Mouse (Mus musculus) right cerebral cortex, adult 2 months (tissue): ENCODE measurements at regions not wholly inside any gene's neighbourhood (a gene's known extent, or its start where the extent isn't known, plus 50 kb on each side); places are given as distances from the start of the nearest gene placed in this dataset.

ENCODE experiments used
- DNase-seq, 2 experiments: peaks; one replicate each; pipeline ENCODE4 v3.0.0; 2021 to 2022; ENCODE audit warnings: low spot score in 2 of 2

DNA sequence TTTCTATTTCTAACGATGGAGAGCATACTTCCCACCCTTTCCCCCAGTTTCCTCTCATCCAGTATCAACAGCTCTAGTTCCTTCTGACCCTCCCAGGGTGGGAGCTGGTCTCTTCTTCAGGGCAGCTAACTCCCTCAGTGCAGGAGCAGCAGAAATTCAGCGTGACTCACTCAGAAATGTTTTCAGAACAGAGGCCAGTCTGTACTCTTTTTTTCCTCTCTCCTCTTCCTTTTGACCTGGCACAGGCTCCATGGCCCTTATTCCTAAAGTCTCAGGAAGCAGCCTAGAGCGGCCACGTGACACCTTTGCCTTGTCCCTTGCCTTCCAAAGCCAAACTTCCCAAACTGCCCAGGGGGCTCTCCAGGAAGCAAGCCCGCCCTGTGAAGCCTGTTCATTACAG, 55.4 kb downstream of the Pja1 start:
- no peak for DNase-seq

DNA sequence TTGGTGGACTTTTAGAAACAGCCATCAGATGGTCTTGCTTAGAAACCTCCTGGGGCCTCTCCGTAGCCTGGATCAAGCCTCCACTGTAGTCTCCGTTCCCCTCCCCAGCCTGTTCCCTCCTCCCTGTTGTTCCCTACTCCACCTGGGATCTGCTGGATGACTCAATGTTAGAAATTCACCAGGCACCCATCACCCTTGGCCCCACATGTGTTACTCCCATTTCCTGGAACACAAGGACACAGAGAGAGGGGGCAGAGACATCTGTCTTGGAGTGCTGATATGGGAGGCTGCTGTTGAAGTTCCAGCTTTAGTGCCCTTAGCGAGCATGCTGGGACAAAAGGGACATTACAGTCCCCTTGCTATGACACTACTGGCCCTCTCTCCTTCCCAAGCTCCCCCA, 60.1 kb downstream of the Pja1 start:
- DNase-seq, result no peak

DNA sequence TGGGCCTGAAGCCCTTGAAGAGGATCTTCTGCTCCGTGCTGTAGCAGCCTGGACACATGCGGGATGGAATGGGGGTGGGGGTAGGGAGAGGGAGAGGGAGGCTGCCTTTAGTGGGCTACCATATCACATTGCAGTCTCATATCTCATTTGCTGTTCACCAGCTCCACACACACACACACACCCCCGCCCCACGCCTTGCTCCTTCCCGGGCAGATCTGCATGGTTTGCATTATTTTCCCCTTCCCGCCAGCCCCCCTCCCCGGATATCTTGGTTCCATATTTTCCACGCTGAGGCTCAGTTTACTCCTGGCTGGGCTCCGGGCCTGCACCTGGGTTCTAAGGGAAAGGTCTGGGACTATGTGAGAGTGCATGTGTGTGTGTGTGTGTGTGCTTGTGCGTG, 61.2 kb downstream of the Pja1 start:
- no peak for DNase-seq

DNA sequence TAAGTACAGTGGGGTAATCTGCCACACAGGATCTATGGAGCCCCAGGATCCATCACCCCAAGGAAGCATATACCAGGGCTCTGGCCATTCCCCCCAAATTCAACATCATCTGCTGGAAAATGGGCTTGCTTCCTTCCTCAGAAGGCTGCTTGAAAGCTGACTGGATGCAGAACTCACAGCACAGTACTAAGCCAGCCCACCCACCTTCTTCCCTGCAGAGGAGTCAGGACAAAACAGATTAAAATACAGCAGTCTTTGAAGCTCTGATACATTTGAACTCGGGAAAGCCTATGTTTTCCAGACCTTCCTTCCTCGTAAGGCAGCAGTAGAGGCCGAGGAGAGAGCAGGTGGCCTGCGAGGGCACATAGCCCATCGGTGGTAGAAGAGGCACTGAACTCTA, 61.7 kb downstream of the Pja1 start:
- no peak for DNase-seq

DNA sequence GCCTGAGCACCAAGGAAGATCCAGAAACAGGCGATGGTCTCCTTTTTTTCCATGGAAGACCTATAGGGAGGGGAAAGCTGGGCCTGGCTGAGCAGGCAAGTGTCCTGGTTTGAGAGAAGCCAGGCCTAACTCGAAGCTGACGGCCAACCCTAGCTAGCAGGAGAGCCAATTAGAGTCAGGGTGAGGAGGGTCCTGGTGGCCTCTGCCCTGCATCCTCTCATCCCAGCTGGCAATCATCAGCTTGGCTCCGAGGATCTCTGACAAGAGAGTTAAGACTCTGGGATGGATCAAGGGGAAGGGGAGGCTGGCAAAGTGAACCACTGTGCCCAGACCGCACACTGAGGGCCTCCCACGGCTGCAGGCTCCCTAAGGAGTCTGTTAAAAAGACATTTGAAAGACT, 62.3 kb downstream of the Pja1 start:
- no peak for DNase-seq

DNA sequence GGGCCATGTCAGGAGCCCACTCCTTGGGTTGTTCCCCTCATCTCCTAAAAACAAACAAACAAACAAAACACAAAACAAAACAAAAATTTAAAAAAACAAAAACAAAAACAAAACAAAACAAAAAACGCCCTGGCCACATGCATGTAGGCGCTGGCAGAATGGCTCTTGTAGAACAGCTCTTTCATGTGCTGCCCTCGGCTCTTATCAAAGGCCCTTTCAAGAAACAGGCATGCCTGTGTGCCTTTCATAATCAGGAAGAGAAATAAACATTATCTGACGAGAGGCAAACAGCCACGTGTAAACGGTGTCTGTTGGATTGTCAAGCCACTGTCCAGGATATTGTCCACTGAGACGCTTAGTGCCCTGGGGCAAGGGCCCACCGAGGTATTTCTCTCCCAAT, 65.2 kb downstream of the Pja1 start:
- DNase-seq, result no peak

- DNase-seq, result no peak
These were observed 67.4 kb downstream of the Pja1 start for GRCm38 (mm10) chrX:99403521-99404149.

- peak in 1 of 2 experiments; percentile 24 for DNase-seq
These were observed 68.1 kb downstream of the Pja1 start for GRCm38 (mm10) chrX:99402841-99403520.

GRCm38 (mm10) chrX:99397344-99397743, 73.7 kb downstream of the Pja1 start:
- DNase-seq, result no peak

GRCm38 (mm10) chrX:99396180-99396579, 74.9 kb downstream of the Pja1 start:
- no peak for DNase-seq

DNA sequence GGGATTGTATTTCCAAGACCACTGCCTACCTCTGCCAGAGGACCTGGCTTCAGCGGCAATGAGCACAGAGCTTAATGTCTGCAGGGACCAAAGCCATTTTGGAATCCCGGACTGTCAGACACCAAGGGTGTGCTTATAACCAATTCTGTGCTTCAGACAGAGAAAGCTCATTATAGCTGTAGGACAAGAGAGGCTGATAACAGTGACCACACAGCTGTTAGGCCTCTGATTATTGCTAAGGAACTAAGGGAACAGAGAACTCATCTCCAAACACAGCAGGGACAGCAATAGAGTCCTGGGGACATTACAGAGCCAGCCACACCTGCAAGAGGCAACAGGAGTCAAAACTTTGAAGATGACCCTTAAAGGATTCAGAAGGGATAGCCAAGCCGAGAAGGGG, 76.0 kb downstream of the Pja1 start:
- DNase-seq, result no peak

DNA sequence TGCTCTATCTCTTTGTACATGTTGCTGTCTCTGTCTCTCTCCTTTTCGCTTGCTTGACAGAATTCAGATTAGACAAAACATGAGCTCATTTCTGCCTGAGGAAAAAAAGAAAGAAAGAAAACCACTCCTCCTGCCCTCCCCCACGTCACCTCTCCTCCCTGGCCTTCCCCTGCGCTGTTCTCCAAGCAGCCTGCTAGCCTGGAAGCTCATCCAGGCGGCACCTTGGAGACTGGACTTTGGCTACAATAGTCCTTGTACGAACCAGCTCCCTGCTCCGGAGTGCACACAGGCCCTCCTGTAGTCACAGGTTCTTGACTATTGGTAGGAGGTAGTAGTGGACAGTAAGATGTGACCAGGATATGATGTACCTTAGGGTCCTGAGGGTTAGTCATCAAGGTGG, 79.4 kb downstream of the Pja1 start:
- DNase-seq, result no peak

DNA sequence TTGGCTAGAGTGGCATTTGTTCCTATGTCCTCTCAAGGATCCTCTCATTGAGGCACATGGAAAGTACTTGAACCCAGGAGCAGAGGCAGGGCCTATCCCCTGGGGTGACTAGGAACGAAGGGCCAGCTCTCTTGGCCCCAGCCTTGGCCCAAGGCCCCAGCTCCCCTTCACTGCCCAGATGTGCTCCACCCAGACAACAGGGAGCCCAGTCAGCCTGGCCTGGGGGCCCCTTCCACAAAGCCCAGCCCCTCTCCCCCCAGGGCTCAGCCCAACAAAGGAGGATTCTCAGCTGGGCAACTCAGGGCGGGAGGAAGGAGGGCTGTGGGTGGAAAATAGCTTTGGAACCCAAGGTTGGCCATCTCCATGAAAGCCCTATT, 80.6 kb downstream of the Pja1 start:
- no peak for DNase-seq

DNA sequence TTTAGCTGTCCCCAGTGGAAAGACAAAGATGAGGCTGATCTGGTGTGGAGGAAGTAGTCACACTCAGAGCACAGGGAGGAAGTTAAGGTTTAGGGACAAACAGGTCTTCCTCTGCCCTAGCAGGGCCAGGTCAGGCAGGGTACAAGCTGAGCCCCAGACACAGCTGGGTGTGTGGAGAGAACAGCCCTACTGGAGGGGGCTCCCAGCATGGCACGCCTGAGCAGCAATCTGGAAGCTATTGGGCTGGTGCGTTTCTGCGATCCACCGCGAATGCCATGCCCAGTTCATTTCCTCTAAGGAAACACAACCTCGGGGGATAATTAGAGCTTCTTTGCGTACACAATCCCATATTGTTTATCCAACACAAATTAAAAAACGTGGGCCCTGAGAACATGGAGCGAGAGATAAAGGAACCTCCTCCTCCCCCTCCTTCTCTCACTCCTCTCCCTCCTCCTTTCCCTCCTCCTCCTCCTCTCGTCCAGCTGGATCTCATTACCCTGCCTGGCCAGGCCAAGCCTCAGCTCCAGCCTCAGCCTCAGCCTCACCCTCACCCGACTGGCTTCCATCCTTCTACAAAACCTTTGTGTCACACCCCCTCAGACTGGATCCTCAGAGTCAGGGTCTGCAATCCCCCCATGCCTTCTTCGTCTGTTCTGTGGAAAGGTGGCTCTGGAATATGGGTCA, 81.2 kb downstream of the Pja1 start:
- no peak for DNase-seq

DNA sequence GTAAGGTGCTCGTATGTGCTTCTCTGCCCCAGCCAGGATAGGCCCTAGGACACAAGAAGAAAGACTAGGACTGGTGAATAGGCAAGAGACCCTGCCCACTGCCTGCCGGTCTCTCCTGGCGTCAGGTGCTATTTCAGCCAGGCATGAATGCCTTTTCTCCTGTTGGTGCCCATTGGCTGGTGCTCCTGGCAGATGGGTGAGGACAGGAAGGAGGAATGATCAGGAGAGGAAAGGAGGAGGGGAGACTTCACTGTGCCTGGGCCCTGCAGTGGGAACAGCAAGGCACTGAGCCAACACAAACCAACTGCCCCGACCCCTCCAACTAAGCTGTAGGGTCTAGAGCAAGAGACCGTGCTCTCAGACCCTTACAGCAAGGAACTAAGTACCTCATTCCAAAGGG, 100.4 kb downstream of the Pja1 start:
- DNase-seq, result no peak

GRCm38 (mm10) chrX:99369258-99369900, 101.7 kb downstream of the Pja1 start:
- DNase-seq, result peak in 1 of 2 experiments; percentile 10

DNA sequence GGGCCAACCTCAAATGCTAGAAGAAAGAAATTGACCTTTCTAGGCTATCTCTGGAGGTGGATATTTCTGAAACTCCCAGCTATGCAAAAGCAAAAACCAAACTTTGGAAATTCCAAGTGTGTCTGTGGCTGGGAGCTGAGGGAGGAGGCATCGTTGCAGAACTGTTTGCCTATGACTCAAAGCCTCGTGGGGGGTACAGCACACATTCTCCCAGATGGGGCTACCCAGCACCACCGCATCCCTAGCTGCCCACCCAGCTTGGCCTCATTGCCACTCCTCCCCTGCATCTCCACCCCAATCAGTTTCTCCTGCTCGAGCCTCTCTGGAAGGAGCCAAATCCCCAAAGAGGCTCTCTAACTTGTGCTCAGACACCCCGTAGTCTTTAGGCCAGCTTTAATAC, 107.0 kb downstream of the Pja1 start:
- peak; percentile 10 to 14 for DNase-seq

GRCm38 (mm10) chrX:99360095-99360890, 110.8 kb downstream of the Pja1 start:
- peak in 1 of 2 experiments; percentile 30 for DNase-seq

DNA sequence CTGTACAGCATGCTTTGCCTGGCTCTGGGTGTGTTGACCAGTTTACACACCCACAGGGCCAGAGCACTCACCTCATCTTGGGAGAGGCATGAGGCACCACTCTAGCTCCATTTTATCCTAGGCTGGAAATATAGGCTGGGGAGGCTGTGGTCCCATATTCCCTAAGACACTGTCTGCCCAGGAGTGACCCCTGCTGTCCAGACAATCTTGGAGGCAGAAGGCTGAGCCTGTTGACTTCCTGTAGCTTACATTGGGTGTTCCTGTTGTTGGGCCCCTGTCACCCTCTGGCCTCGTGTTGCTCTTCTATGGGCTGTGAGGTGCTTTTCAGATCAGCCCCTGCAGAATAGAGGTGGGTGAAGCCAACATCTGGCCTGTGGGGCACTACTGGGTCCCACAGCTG, 112.3 kb downstream of the Pja1 start:
- no peak for DNase-seq

DNA sequence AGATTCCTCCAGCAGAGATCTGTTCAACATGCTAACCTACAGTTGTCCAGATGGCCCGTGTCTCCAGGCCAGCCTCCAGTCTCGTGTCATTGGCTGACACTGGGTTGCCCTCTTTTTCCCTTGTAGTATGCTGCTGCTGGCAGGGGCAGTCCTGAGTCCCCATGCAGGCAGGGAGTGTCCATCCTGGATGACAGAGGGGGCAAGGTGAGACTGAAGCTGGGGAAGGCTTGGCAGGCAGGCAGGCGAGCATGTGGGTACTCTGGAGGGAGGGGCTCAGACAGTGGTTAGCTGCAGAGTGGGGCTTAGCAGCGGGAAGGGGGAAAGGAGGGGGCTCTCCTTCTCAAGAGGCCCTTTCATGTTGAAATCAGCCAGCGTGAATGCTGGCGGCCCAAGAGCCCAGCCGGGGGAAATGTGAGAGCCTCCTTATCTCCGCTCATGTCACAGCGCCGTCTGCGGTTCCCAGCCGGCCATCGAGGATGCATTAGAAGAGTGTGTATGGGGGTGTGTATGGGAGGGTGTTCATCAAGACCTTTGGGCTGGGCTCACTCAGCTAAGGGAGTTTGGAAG, 112.9 kb downstream of the Pja1 start:
- DNase-seq, result no peak

DNA sequence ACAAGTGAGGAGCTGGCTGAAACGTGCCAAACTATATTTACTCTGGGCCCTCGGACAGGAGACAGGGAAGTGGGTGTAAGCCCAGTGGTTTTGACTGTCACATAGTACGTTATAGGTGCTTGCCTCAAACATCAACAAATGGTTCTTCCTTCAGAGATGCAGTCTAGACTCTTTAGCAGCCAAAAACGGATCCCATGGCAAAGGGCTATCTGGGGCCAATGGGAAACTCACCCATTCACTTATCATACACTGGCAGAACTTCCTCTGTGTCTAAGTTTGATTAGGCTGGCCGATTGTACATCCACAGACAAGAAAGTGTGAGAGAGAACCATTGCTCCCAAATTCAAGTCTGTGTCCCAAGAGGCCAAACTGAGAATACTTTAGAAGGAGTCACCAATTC, 115.9 kb downstream of the Pja1 start:
- DNase-seq, result no peak

DNA sequence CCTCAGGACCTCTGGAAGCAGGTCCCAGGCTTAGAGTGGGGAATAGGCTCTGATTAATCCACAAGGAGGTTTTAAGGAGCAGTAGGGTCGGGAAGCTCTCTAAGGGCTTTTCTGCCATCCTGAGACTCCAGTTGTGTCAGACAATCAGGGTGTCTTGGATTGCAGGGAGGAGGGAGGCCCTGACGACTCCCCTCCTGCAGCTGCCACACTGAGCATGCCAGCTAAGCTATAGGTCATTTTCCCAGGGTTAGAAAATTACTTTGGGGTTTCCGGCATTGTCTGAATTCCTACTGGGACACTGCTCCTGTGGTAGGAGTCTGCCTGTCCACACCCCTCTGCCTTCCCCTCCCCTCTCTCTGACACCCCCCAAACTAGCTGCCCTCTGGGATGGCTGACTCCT, 120.8 kb downstream of the Pja1 start:
- DNase-seq, result no peak
